Comparison of ENCODE assay signal across 9 mouse cellular contexts in genomic region chr5:138820717-138821332, GRCm38 (mm10). TPM values are rescaled to one million over a fixed set of nuclear protein-coding genes. Genes with fewer than 3 reads are reported as not detected.
DNase-seq lines count a peak whose midpoint lies in the region; ATAC-seq lines count a peak whose summit lies in the region.
"Had no signal": no experiment of that assay in that cellular context is flagged by ENCODE, and none has a peak within 500 bp of the region (broad histone marks: within the 10 kb centered on the region; RNA-seq: fewer than 3 reads in every experiment).

No protein-coding gene starts in this region.

- ATAC-seq in heart, embryonic 15.5 days (replicated peaks; ENCODE audit: insufficient number of reproducible peaks, insufficient read depth, low FRiP score, low read depth): no peak
- ATAC-seq in embryonic facial prominence, embryonic 11.5 days (replicated peaks; ENCODE audit: insufficient number of reproducible peaks, low FRiP score, low TSS enrichment, low read depth): no peak
- ATAC-seq in intestine, embryonic 15.5 days: no peak

- peak overlapping the region; percentile 14 for H3K9ac ChIP-seq in heart, embryonic 15.5 days
- H3K9ac ChIP-seq in embryonic facial prominence, embryonic 11.5 days (replicated peaks; ENCODE audit: low read length): peak overlapping the region; percentile 18; the same call in 1 of the 2 replicates
- H3K9ac ChIP-seq in intestine, embryonic 15.5 days: peak overlapping the region; percentile 32; the same call in 1 of the 2 replicates

- H3K4me3 ChIP-seq in heart, embryonic 15.5 days: peak overlapping the region; percentile 41
- H3K4me3 ChIP-seq in embryonic facial prominence, embryonic 11.5 days (ENCODE audit: low read depth, low read length): peak overlapping the region; percentile 31
- H3K4me3 ChIP-seq in intestine, embryonic 15.5 days (replicated peaks): peak overlapping the region; percentile 33

- H3K27me3 ChIP-seq in heart, embryonic 15.5 days: peaks cover 65% of the 10 kb centered on the region
- H3K27me3 ChIP-seq in embryonic facial prominence, embryonic 11.5 days (ENCODE audit: control insufficient read depth, insufficient read depth, low read length): peaks cover 39% of the 10 kb centered on the region
- peaks cover 56% of the 10 kb centered on the region for H3K27me3 ChIP-seq in intestine, embryonic 15.5 days (replicated peaks)

- H3K9me3 ChIP-seq in heart, embryonic 15.5 days (replicated peaks): no peaks in the 10 kb centered on the region
- no peaks in the 10 kb centered on the region for H3K9me3 ChIP-seq in embryonic facial prominence, embryonic 11.5 days (replicated peaks; ENCODE audit: control insufficient read depth, low read length)
- no peaks in the 10 kb centered on the region for H3K9me3 ChIP-seq in intestine, embryonic 15.5 days

- H3K4me1 ChIP-seq in heart, embryonic 15.5 days (replicated peaks): peaks cover 16% of the 10 kb centered on the region
- peaks cover 3% of the 10 kb centered on the region; the same call in 1 of the 2 replicates for H3K4me1 ChIP-seq in embryonic facial prominence, embryonic 11.5 days (ENCODE audit: control insufficient read depth, insufficient read depth, low read length)
- H3K4me1 ChIP-seq in intestine, embryonic 15.5 days (replicated peaks): peaks cover 9% of the 10 kb centered on the region

- H3K27ac ChIP-seq in heart, embryonic 15.5 days: no peak overlapping the region
- no peak overlapping the region for H3K27ac ChIP-seq in embryonic facial prominence, embryonic 11.5 days (replicated peaks; ENCODE audit: low read depth, low read length)
- H3K27ac ChIP-seq in intestine, embryonic 15.5 days: no peak overlapping the region

- 3% methylated on average over 39 of the region's 39 CpGs for whole genome bisulfite sequencing in heart, embryonic 15.5 days
- whole genome bisulfite sequencing in embryonic facial prominence, embryonic 11.5 days: 4% methylated on average over 39 of the region's 39 CpGs
- WGBS in intestine, embryonic 15.5 days: 3% methylated on average over 39 of the region's 39 CpGs

- H3K36me3 ChIP-seq in heart, embryonic 15.5 days: no peaks in the 10 kb centered on the region
- H3K36me3 ChIP-seq in embryonic facial prominence, embryonic 11.5 days (replicated peaks; ENCODE audit: control insufficient read depth, insufficient read depth, low read depth, low read length): no peaks in the 10 kb centered on the region
- H3K36me3 ChIP-seq in intestine, embryonic 15.5 days: no peaks in the 10 kb centered on the region
- H3K36me3 ChIP-seq: G1E had no signal

- no peak for DNase-seq in heart, postnatal 25 days (ENCODE audit: low spot score)
- peak; percentile 25 for DNase-seq in embryonic facial prominence, embryonic 11.5 days (ENCODE audit: low spot score)
- peak; percentile 26 for DNase-seq in neural tube, embryonic 10.5 days (ENCODE audit: extremely low spot score, low spot score)
- DNase-seq in thymus, postnatal 36 days: no peak
- DNase-seq in right cerebral cortex, postnatal 4 days: no peak
- no peak for DNase-seq in cerebellum, postnatal 25 days

- H3K4me2 ChIP-seq in heart, embryonic 15.5 days: peak overlapping the region; percentile 71
- H3K4me2 ChIP-seq in embryonic facial prominence, embryonic 11.5 days (ENCODE audit: low read depth, low read length): peak overlapping the region; percentile 57
- peak overlapping the region; percentile 74 for H3K4me2 ChIP-seq in intestine, embryonic 15.5 days (replicated peaks)

- intact Hi-C loops in heart, postnatal 25 days (cut with DNase I): no loop called here

RNA-seq across cellular contexts. Expression of gene Gm5294, which starts 0.9 kb away (rescaled TPM):
- polyA plus RNA-seq in heart, embryonic 15.5 days (2015; fragmentation: Nextera tagmentation; extraction: Ambion mirVana): not detected in 2 replicates
- total RNA-seq in heart, postnatal 25 days (2021): not detected
- polyA plus RNA-seq in embryonic facial prominence, embryonic 11.5 days (2014; fragmentation: Nextera tagmentation; extraction: Ambion mirVana): not detected in 2 replicates
- polyA plus RNA-seq in intestine, embryonic 15.5 days (2015; fragmentation: Nextera tagmentation; extraction: Ambion mirVana): not detected in 2 replicates
- total RNA-seq: G1E had no signal
- polyA plus RNA-seq: G1E had no signal

Comparison
In these comparisons a context has a peak if more than half of its experiments do, and no peak if none do; other contexts are left out.
1. DNase-seq: peak in embryonic facial prominence, embryonic 11.5 days (single experiment) and neural tube, embryonic 10.5 days (single experiment); none in heart, postnatal 25 days (single experiment), thymus, postnatal 36 days (0 of 2), right cerebral cortex, postnatal 4 days (single experiment) and cerebellum, postnatal 25 days (0 of 2).
2. Peak in every context shown above with its lines, with median percentiles within 50 percentile points of each other: H3K4me2 ChIP-seq, H3K4me3 ChIP-seq and H3K9ac ChIP-seq.